Mouse (Mus musculus) spleen, postnatal 4 days (tissue): Measurements from ENCODE around the gene Thbd.

ENCODE experiments used
- DNase-seq, 2 experiments: peaks; one replicate each; pipeline ENCODE4 v3.0.0; 2022; ENCODE audit warnings: low spot score in 2 of 2

The Thbd gene

DNA sequence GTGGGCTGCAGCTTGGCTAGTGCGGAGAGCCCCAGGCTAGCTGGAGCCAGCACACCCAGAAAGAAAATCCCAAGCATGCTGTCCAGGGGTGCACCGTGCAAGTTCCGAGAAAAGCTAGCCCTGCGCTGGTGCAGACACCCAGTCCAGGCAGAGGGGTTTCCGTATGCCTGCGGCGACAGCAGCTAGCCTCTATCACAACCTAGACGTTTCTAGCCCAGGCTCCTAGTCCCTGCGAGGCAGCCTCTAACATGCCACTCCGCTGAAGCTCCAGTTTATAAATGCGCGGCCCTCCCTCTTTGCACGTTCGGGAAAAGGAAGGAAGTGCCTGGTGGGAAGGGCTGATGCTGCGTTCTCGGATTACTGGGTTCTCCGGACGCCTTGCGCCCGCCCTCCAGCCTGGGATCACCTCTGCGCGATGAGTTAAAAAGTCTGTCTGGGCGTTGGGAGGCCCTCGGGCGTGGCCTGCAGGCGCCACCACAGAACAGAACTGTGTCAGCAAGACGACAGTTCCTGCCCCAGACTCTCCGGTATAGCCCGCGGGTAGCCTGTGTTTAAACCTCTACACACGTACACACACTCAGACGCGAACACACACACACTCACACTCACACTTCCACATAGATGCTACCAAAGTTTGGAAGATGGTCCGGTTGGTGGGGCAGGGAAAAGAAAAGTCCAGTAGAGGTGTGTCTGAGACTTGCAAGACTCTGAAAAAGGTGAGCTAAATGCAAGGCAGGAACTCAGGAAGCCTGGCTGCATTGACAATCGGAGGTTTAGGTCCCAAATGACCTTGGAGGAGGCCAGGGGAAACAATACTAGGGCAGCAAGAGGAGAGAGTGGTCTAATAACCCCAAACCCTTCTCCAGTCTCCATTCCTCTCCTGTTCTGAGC lies at the start of gene Thbd:
Gene Thbd, minus strand, starts transcription at position 319 of the 891 bp plus-strand sequence.
- DNase-seq: peak; percentile 56 to 77

DNA sequence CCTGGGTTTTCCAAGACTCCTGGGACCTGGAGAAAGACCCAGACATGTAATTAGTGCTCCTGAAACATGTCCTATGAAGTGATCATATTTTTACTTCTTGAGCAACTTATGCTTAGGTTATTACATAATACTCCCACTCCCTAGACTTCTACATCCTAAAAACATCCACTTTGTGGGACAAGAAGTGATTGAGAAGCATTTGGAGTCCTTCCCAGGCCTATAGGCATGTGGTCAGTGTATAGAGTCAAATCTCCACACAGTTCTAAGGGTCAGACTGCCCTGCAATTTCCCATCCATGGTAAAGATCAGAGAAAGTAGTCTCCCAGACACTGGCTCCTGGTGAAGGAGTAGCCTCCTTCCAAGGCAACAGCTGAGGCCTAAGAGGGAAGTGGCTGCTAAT lies 47.4 kb upstream of the Thbd start:
- no peak for DNase-seq

DNA sequence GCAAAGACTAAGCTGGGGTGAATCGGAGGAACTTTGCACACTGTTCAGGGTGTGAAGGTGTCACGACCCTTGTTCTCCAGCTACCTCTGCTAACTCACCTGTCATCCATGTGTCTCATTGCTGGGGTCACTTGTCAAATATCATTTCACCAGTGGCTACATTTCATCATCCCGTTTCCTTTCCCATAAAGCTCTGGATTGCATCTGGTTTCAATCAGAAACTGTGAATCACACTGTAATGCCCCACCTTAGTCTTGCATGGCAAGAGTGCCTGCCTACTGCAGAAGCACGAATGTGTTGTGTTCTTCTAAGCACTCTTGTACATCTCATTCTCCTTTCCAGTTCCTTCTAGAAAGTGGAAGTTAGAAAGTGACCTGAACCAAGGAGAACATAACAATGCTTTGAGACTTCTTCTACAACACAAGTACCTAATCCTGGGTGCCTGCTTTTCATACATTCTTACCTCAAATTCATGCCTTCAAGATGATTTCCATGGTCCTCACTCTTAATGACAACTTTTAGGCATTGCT lies 46.1 kb upstream of the Thbd start:
- DNase-seq: no peak

DNA sequence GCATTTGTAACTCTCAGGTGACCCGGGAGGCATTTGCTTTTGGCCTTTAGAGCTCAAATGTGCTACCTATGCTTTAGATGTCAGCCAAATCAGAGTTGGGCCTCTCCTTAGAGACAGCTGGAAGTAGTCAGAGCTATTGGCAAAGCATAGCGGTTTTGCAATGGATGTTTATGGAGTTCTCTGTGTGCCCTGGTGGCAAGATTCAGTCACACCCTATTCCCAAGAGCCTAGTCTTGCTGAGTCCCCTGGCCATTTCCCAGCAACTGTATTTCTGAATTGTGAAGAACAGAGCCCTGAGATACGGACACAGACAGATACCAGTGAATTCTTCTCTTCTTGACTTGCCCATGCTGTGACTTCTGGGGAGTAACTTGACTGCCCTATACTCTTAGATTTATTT lies 45.1 kb upstream of the Thbd start:
- DNase-seq: no peak

DNA sequence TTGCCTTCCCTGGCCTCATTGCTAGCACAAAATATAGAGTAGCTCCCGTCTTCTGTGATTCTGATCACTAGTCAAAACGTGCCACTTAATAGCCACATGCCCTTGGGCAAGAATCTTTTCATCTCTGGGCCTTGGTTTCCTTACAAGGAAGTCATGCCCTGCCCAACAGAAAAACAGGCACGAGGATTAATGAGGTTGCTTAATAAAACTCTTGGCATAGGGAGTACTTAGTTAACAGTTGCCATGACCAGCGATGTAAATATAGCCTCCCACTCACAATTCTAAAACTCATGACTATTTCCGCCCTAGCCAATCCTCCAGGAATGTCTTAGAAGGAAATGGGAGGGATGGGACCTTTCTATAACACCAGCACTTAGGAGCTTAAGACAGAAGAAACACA lies 43.5 kb upstream of the Thbd start:
- DNase-seq: no peak

DNA sequence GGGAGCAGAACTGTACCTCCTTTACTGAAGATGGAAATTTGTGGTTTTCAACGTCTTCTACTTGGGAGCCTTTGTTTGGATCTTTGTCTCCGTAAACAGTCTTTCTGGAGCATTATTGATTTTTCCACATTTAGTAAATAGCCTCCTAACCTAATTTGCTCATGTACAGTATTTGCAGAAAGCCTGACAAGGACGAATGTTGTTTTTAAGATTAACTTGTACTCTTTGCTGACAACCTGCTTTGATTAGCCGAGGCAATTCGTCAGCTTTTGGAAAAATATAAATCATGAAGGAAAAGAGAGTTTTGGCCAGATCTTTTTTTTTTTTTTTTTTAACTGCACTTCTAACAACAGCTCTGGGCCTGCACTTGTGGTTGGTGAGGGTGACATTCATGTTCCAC lies 42.6 kb upstream of the Thbd start:
- DNase-seq: no peak

DNA sequence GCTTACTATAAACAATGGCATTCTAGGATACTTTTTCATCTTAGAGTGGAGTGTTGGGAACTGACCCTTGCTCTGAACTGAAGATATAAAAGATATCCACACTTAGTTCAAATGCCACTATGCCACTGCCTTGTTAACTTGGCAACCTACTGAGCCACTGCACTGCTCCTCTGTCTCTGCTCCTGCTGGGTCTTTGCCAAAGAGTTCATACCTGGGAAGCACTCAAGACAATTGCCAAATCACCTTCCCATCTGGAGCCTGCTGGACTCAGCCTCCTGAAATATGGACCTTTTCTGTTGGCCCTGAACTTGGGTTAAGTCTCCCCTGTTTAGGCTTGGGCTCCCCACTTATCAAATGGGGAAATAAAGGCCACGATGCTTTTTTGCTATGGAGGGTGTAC lies 41.7 kb upstream of the Thbd start:
- no peak for DNase-seq

DNA sequence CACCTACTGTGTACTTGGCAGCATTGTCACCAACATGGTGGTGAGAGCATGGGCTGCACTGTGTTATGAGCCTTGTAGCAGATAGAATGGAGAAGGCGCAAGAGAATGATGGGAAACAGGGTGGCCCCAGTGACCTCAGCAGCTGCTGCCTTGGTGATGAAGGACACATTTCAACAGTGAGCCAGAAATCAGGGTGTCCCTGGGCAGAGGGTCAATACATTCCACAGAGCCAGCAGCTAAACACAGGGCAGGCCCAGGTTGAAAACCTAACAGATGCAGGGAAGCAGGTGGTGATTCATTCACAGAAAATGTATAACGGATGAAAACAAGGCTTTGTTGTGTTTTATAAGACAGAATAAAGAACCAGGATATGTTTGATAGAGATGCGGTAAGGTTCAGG lies 38.5 kb upstream of the Thbd start:
- no peak for DNase-seq

DNA sequence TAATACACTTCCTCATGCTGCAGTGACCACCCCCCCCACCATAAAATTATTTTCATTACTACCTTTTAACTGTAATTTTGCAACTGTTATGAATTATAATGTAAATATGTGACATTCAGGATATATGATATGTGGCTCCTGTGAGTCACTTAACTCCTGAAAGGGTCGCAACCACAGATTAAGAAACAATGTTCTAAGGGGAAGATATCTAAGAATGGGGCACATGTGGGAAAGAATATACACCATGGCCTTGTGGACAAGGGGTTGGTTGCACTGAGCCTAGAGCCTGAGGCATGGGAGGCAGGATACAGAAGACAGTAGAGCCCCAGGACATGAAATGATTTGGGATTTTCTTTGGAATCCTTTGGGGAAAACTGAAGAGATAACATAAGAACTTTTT lies 37.6 kb upstream of the Thbd start:
- DNase-seq: no peak

DNA sequence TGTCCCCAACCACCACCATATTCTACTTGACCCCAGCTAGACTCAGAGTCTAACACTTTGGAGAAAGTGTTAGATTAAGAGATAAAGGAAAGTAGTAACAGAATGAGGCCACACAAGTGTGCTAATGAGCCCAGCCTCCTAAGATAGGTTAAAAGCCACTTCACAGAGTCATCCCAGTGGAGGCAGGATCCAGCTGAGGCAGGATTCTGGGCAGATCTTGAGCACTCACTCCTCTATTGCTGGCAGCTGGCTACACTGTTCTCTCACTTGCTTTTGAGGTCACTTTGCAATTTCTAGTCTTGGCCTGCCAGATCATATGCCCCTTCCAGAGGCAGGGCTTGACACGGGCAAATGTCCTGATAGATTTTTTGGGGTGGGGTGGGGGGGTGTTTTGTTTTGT lies 36.5 kb upstream of the Thbd start:
- no peak for DNase-seq

DNA sequence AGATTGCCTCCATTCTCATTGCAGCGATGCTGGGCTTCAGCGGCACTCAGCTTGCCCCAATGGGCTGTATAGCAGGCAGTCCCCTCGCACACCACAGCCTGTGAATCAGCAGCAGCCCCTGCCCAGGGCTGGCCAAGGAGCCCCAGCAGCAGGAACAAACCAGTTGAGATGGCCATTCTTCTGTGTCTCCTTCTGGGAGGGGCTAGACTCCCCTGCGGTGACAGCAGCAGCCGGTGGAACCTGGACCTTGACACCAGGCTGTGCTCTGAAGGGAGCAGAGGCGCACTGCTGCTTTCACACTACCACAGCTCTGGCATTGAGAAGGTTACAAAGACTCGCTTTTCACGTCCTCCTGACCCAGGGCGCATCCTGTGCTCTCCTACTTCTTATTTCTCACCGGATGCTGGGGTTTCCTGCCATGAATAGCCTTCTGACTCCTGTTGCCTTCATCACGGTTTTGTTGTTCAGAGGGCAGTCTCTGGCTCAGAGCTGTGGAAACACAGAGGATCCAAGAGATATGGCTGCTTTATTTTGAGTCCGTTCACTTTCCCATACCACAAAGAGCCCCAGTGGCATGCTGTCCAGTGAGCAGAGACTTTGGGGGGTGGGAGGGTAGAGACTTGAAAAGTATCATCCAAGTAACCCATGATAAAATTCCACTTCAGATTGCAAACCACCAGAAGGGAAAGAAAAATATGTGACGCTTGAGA lies 35.4 kb upstream of the Thbd start, which contains the start of gene Cd93:
Gene Cd93, minus strand, starts transcription at position 315 of the 710 bp plus-strand sequence.
- DNase-seq: peak; percentile 39 to 66

DNA sequence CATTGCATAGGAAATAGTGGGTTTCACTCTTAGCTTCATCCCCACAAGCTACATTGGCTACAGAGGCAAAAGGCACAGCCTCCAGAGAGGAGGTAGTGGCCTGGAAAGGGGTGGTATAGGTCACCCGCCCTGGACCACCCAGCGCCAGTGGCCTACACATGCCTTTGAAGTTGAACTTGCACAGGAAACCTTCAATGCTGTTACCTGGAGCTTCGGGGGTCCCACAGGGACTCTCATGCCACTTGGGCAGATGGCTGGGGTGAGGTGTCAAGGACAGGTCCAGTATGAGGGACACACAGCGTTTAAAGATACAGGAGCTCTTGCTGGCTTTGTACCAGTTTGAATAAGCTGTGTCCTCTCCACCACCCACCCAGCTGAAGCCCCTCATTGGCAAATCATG lies 34.7 kb upstream of the Thbd start:
- DNase-seq: peak in 1 of 2 experiments; percentile 62

DNA sequence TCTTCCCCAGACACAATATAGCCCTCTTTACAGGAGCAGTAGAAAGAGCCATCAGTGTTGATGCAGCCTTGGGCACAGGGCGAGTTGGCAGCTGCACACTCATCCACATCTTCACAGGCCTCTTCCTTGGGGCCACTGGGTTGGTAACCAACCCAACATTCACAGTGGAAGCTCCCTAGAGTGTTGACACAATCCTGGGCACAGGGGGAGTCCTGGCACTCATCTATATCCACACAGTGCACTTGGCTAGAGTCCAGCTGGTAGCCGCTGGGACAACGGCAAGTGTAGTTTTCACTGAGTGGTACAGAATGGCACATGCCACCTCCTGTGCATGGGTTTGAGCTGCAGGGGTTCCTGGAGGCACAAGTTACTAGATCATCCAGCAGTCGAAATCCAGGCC lies 34.2 kb upstream of the Thbd start:
- peak in 1 of 2 experiments; percentile 65 for DNase-seq

DNA sequence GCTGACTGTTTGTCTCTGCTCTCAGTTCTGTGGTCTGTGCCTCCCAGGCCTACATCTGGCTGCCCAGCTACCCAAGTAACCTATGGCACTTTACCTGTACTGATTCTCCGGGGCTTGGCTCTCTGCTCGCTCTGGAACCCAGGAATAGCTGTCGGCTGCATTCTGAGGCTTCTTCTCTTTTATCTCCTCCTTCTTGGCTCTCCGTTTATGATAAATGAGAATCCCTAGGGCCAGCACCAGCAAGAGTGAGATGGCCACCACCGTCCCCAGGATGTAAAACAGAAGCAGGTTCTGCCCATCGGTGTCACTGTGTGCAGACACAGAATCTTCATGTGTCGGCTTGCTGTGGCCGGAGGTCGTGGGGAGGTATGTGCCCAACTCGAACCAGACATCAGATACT lies 33.4 kb upstream of the Thbd start:
- no peak for DNase-seq

DNA sequence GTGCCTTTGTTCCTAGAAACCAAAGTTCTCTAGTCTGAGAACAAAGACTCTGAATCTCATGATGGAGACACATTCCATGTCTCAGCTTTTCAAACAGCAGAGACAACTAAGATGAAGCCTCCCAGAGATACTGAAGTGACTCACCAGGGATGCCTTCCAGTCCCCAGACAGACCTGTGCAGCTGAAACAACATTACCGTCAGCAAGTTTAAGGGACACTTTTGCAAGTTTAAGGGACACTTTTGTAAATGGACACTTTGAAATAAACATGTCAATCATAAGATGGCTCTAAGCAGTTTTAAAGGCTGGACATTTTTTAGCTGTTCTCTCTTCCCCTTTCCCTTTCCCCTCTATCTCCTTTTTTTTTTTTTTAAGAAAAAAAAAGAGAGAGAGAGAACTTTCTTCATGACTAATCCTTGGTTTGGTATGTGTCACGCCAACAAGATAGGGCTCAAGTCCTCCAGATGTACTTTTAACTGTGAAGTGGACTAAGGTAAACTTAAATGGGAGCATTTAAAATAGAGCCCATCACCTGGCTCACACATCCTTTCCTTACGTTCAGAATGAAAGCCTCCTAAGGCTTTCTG lies 31.8 kb upstream of the Thbd start:
- no peak for DNase-seq

DNA sequence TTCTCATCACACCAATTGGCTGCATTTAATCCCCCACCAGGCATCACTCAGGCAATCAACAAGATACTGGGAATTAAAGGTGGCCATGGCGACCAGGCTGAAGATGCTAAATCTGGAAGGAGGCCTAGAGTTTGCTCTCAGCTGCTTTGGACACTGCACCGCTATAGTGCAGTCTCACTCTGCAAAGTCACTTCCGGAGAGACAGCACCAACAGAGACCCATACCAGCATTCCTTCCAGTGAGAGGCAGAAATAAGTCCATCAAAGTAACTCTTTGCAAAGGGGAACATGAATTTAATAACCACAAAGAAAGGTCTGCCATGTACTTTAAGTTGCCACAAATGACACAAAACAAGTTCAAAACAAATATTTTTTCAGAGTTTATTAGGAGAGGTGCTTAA lies 28.3 kb upstream of the Thbd start:
- no peak for DNase-seq

DNA sequence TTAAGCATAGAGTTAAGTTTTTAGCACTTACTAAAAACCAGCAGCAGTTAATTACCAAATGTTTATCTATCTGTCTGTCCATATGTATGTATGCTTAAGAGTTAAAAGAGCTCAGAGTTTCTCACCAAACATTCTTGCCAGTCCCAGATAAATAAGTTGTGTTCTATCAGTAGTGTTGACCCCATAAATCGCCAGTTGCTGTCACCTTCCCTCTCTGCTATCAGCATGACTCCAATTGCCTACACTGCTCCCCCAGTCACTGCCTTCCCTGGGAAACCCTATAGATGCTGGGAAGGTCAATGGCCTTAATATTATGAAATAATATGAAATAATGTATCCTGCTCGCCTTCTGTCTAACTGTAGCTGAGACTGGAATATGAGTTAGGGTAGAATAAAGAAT lies 24.4 kb upstream of the Thbd start:
- no peak for DNase-seq

DNA sequence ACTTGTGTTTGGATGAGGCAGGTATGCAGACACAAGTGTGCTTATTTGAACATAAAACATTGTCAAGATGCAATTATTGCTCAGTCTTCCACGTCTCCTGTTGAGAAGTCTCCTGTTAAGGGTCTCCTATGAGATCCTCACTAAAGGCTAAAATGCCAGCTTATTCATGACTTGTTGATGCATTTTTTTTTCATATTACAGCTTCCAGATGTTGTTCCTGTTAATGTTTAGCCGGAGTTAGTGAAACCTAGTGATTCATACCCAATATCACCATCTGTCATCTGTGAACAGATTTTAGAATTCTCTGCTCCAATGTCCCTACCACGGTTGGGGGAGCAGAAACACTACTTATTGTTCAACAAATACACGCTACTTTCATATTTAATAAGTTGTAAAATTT lies 23.0 kb upstream of the Thbd start:
- DNase-seq: no peak

DNA sequence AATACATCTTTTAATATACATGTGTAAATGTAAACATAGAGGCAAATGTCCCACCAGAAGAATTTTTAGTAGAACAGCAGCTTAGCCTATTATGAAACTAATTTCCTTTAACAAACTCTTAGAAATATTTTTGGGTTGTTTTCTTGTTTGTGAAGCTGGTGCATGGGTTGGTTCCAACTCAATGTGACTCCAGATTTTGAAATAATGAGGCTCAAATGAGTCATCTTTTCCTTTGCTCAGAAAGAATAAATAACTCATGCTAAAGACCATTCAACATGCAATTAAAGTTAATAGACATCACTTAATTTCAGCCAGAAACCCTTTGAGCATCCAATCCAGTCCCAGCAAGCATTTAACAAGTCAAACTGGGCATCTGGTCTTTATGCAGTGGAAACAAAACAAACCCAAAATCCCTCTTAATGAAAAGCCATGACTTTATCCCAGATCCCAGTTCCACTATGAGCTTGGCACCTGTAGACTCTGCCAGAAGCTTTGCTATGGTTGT lies 21.1 kb upstream of the Thbd start:
- DNase-seq: no peak

DNA sequence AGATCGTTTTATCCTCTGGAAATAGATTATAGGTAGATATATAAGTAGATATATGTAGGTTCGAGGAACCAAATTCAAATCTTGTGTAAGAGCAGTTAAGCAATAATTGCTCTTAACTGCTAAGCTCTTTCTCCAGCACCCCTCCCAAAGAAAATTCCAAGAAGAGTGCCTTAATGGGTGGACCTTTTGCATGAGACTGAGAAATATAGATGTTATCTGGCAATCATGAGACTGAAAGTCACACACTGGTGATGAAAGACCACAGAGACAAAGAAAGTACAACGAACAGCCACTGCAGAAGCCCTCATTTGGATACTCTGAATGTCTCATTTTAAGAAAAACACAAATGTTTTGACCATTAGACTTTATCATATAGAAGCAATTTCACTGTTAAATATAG lies 20.5 kb upstream of the Thbd start:
- DNase-seq: no peak

DNA sequence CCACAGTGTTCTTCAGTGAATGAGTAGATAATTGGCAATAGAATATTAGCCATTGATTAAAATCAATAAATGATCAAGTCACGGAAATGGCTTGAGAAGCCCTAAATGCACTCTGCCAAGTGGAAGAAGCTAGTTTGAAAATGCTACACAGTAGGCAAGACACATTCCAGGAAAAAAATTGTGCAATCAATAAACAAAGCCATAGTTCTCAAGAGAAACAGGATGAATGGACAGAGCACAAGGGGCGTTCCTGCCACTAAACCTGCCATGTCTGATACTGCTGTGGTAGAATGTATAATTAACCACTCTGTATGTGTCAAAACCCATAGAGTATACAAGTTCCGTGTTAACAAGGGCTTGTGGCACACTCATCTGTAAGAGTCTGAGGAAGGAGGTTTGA lies 19.6 kb upstream of the Thbd start:
- DNase-seq: no peak

DNA sequence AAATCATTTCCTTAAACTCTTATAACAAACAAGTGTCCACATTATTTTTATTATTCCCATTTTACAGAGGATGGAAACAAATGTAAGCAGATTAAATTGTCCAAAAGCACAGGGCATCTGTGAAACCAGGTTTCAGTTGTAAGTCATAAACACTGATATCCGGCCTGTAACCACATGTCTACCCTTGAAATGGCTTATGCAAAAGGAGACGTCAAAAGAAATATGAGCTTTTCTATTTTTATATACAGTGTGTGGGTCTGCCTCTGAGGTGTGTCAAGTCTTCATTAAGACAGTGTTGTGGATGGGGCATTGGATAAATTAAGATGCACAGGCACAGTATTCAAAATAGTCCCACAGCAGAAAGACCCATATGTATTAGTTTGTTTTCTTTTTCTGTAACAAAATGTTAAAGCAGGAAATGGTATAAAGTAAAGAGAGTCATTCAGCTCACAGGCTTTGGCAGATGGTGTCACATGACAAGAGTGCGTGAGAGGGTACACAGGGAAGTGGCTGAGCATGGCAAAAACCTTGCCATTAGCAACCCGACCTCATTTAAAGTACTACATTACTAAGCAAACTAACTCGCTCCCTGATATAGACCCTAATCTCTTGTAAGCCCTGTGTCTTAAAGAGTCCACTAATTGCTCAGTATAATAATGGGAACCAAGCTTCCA lies 17.9 kb upstream of the Thbd start:
- no peak for DNase-seq
